Mouse (Mus musculus): Measurements from ENCODE around the gene Slc22a16. TPM values are rescaled to one million over a fixed set of nuclear protein-coding genes. Genes with fewer than 3 reads are reported as not detected.

Gene Slc22a16
- total RNA-seq, 2 experiments from 2014 or later, result not detected

Other genes with a start within 250 kb of the Slc22a16 start
- 10 to 100 TPM in 1 of 2 experiments, 1 to 10 TPM in 1; 8.7 to 10.3 TPM for gene Cdk19, start 230.8 kb upstream of the Slc22a16 start, total RNA-seq (2021)
- 10 to 100 TPM; 21.3 to 22.5 TPM for gene Ddo, start 59.7 kb downstream of the Slc22a16 start, total RNA-seq (2021)
- 1 to 10 TPM; 1.1 to 1.3 TPM for gene Mettl24, start 112.9 kb downstream of the Slc22a16 start, total RNA-seq (2021)

Data from gastrocnemius, postnatal 4 days (tissue).